Mouse (Mus musculus) left cerebral cortex, postnatal 4 days (tissue): ENCODE measurements at regions not wholly inside any gene's neighbourhood (a gene's known extent, or its start where the extent isn't known, plus 50 kb on each side); places are given as distances from the start of the nearest gene placed in this dataset.
A peak's percentile ranks its signal among the peaks of the same experiment; 100 is the strongest.
"Not testable (repeated sequence)": the region's sequence is repeated elsewhere in the genome, so short reads cannot be mapped to it uniquely, and the experiment has no call there.

Source experiments
- DNase-seq: peaks from one replicate; pipeline ENCODE4 v3.0.0-alpha.2; 2022
- intact Hi-C: fragments of 180-260 bp; cut with DNase I; formaldehyde crosslinking; loops from one replicate; pipeline ENCODE4 v1.15.1; 2025

DNA sequence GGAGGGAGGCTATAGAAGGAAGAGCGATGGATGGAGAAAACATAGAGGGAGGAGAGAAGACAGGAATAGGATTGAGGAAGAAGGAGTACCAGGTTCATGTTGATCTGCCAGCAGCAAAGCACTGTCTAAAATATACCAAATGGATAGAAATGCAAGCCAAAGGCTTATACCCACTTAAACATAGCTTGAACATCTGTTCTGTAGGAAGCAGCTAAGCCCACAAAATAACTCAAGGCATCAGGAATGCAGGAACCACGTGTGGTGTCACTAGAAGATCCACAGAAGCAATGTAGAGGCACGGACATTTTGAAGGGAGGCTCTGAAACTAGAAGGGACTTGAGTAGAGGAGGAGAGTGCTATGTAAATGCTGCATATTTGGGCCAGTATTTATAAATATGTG lies 78.9 kb downstream of the Smgc start:
- no peak for DNase-seq
- intact Hi-C loops = no loop called here

DNA sequence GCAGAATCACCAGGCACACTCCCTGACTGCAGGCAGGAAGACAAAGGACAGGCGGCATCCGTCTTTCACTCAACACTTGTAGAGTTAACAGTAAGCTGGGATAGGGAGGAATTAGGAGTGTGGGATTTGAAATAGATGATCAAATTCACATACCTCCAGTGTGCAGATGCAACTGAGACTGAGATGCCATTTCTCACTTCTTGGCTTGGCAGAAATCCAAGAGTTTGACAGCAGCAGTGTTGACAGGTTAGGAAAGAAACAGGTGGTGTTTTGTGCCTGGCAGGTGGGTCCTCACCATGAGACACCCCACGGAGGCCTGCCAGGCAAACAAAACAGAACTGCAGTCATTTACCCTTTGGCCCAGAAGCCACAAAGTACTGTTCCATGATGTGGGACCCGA lies 79.8 kb downstream of the Smgc start:
- intact Hi-C loops = no loop called here
- peak; percentile 15 for DNase-seq

DNA sequence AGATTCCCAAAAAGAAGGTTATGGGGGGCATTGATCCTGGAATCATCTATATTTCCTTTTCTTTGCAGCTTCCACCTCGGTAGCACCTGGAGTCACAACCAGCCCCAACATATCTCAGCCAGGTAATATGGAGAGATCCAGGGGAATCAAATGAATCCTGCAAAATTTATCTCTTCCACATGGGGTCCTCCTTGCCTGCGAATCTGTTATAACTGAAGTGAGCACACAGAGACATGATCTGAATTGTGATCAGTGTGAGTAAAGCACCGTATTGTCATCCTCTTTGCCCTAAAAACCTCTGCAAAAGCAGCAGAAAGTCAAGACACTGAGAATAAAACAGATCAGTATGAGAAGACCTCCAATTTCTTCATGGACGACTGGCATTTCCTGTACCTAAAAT lies 86.5 kb downstream of the Smgc start:
- DNase-seq = no peak
- intact Hi-C loops = no loop called here

DNA sequence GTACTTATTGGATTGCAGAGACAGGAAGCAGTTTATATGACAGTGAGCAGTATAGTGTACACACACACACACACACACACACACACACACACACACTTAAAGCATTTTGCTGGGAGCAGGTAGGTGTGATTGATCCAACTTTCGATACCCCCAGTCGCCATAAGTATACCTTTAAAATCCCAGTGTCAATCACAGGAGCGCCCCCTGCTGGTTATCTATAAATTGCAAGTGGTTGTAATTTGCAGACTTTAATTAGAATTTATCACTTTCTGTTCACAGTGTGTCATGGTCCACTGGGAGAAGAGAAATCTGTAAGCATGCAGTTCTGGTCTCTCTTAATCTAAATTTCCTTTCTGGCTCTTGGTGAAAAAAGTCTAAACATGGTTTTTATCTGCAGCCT lies 89.4 kb downstream of the Smgc start:
- peak; percentile 12 for DNase-seq
- intact Hi-C loops = no loop called here

DNA sequence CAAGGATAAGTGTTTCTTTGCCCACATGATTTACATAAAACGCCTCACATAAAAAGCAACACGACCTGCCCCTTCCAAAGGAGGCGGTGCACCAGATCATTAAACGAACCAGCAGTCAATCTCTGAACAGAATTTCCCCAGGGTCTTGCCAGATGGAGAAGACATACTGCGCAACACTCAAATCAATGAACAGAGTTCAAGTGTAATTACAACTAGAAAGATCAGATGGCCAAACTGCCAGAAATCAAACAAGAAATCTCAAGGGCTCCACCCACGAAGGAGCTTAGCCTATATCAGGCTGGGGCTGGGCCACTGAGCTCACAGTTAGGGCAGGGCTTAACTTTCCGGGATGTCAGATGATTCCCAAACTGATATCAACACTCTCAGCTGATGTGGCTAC lies 90.4 kb downstream of the Smgc start:
- peak; percentile 21 for DNase-seq
- intact Hi-C loops = no loop called here

DNA sequence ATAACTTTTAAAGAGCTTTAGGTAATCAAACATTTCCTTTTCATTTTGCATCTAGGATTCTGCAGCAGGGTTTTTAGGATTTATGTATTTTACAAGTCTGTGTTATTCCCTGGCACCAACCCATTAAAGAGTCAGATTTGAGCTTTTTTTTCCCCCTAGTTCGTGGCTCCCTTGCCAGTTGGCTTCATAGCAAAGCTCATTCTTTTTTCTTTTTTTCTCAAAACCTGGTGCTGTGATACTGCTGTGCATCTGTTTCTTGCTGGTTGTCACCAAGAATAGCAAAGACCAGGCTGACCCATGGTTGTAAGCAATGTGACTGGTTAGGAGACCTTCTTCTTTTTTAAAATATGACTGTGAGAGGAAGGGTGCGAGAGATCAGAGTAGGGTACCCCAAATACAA lies 93.7 kb upstream of the Cntn1 start:
- no peak for DNase-seq

DNA sequence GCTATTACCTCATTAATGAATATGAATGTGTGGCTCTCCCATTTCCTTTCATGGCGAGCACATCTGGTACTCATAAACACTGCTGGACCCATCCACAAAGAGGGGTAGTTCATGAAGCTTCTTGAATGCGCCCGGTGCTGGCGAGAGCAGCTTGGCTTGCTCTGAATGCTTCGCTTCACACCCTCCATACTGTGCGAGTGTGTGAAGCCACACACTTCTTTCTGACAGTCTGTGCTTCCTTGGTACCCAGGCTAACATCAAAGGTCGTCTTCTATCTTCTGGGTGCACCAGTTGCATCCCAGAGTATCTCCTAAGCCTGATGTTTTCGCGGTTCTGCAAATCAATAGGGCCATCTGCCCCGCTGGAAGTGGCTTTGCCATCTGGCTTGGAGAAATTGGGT lies 85.8 kb upstream of the Cntn1 start:
- no peak for DNase-seq
- intact Hi-C loops = loop anchor here (10.0 kb wide), 1 partner anchor 270 kb away; no protein-coding TSS in a partner anchor

More for the DNA sequence above, 93.7 kb upstream of the Cntn1 start:
- intact Hi-C loops = no loop called here

DNA sequence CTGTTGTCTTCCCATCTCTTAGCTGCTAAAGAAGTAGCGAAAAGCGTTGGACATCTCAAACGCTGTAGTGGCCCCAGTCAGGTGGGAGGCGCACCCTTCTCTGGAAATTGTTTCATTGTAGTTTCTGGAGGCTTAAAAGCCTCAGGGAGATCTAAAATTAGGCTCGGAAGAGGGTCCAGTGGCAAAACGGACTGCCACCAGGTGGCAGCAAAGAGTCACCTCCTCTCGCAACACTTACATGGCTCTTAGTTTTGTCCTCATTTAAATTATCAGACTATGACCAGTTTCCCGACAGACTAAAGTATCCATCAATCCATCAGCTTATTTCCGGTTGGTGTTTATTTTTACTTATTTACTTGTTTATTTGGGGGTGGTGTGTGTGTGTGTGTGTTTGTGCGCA lies 81.6 kb upstream of the Cntn1 start:
- peak; percentile 74 for DNase-seq
- intact Hi-C loops = loop anchor here (10.0 kb wide), 1 partner anchor 265 kb away; no protein-coding TSS in a partner anchor

DNA sequence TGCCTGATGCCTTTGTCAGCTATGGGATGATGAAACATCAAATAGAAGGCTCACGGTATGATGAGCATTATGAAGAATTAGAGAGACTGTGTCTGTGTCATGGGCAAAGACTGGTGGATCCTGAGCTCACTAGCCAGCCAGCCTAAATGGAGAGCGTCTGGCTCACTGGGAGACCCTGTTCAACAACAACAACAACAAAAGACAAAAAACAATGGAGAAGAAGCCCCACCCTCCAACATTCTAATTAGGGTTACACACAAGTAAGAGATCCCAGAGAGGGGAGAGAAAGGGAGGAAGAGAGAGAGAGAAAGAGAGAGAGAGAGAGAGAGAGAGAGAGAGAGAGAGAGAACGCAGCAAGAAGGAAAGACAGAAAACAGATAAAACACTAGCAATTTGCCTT lies 79.6 kb upstream of the Cntn1 start:
- intact Hi-C loops = no loop called here

DNA sequence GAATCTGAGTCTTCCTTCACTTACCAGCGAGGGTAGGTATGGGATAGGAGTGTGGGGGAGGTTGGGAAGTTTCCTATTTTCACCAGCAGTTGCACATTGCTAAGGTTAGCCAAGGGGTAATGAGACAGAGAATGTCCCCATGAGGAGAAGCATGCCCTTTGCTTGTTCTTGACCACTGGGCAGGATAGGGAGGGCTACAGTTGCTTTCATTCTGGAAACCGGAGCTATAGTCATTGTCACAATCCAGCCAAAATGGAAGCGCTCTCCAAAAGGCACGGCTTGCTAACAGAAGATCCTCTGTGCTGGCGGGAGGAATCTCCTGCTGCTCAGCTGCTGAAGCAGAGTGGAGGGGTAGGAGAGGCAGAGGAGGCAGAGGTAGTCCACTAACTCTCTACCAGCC lies 79.1 kb upstream of the Cntn1 start:
- no peak for DNase-seq
- intact Hi-C loops = no loop called here

More for the DNA sequence above, 79.6 kb upstream of the Cntn1 start:
- no peak for DNase-seq

DNA sequence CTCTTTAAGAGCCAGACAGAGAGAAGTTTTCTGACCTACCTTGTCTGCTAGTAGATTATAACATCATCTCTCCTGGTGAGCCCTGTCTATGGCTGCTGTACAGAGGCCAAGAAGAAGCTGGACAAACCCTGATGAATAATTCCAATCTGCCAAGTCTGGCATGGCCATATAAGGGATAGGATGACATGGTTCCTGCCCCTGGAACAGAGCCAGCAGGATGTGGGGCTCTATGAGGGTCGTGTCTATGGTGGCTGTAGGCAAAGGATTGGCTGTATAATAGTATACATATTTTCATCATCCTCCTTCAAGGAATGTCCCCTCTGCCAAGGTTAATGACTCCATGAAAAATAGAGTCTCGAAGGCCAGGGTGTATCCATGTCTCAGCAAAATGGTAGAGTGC lies 75.4 kb upstream of the Cntn1 start:
- intact Hi-C loops = no loop called here
- DNase-seq = peak; percentile 59

DNA sequence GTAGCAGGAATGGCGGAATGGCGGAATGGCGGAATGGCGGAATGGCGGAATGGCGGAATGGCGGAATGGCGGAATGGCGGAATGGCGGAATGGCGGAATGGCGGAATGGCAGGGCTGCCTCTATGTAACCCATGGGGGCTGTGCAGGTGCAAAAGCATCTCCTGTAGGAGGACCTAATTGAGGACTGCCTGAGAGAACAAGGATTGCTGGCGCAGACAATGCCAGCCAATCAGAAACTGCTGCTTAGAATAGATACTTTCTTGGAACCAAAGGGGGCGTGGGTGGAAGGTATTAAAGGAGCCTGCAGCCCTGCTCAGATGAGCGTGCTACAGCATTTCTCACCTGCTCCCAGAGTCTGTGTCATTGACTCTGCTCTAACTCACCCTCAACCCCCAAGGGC lies 67.8 kb upstream of the Cntn1 start:
- intact Hi-C loops, DNase-seq: not testable (repeated sequence)

DNA sequence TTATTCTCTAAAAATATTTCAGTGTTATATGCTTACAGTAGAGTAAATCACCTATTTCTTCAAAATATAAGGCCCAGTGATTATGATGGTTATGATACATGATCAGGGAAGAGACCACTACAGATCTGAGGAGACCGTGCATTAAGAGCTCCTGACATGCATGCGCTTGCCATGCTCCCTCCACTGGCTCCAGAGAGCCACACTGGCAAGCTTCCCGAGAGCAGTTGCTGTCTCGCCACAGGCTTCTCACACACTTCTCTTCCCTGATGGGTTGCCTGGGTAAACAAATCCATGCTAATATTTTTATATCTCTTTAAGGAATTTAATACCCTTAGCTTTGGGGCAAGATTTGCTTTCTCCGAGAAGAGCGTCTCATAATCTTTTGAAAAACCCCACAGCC lies 50.9 kb upstream of the Cntn1 start:
- DNase-seq = peak; percentile 89

More for the DNA sequence above, 50.9 kb upstream of the Cntn1 start:
- intact Hi-C loops = no loop called here
